Mouse (Mus musculus): ENCODE data around the gene Atp8a2.

The Atp8a2 gene

DNA sequence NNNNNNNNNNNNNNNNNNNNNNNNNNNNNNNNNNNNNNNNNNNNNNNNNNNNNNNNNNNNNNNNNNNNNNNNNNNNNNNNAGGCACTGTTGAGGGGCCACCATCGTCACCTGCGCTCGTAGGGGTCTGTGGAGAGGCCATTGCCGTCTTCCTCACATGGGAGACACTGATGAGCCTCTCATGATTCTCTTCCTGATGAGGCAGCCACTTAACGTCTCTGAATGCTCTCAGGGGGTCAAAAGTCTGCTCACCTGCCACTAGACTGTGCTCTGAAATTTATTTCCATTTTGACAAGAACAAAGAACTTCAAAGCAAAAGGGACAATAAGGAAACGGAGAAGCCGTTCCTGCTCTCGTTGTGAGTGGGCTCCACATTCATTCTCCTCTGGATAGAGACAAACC lies 277.1 kb downstream of the Atp8a2 start:
- CTCF ChIA-PET: no interaction called here

GRCm38 (mm10) chr14:59903484-59904130 lies 293.4 kb downstream of the Atp8a2 start:
- CTCF ChIA-PET: no interaction called here

GRCm38 (mm10) chr14:59893971-59894370 lies 303.0 kb downstream of the Atp8a2 start:
- CTCF ChIA-PET: interaction anchor here (0.7 kb wide), 1 partner anchor 263 kb away, joined by 3 read pairs; no protein-coding TSS in a partner anchor

DNA sequence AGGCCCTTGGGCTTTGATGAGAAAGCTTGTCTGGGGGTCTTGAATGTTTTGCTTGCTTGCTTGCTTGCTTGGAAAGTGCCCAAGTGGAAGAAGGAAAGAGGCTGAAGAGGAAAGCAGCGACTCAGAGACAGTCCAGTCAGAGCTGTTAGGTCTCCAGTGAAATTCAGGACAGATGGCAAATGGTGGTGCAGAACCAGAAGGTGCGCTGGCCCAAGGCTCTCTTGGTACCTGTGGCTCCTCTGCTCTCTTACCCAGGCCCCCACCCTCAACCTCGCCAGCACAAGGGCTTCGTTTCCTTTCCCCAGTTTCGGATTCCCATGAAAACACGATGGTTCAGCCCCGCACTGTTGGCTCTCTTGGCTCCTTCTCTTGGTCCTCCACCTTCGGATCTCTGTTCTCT lies 304.9 kb downstream of the Atp8a2 start:
- CTCF ChIA-PET: no interaction called here

DNA sequence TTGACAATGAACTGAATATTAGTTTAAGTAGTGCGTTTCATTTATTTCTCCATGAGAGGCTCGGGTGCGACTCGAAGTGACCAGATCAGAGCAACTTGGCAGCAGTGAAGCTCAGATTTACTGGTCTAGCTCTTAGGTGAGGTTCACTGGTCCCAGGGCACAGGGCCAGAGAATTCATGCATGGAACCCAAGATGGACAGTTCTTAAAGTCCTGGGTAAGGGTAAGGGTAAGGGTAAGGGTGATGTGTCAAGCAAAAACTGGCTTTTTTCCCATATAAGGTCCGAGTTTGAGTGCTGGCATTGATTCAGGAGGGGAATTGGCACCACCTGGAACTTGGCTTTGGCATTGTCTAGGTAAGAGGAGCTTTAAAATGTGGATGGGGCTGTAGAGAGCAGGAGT lies 305.5 kb downstream of the Atp8a2 start:
- CTCF ChIA-PET: no interaction called here

DNA sequence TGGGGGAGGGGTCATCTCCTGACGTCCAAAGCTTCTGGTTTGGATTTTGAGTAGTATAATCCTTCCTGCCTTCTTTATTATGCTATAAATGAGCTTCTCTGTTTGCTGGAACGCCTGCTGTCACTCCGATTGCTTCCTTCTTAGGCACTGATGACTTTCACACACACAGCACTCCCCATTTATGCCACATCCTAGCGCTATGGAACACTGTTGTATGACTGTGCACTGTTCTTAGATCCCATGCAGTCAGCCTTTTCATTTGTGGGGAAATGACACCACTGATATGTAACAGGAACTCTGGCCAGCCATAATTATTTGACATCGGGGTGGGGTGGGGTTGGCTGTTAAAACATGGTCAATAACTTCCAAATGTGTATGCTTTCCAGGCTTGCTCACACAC lies 306.2 kb downstream of the Atp8a2 start:
- CTCF ChIA-PET: no interaction called here

- CTCF ChIA-PET: no interaction called here
These were observed 306.9 kb downstream of the Atp8a2 start for GRCm38 (mm10) chr14:59890107-59890506.

- CTCF ChIA-PET: no interaction called here
These were observed 308.5 kb downstream of the Atp8a2 start for GRCm38 (mm10) chr14:59888446-59888845.

DNA sequence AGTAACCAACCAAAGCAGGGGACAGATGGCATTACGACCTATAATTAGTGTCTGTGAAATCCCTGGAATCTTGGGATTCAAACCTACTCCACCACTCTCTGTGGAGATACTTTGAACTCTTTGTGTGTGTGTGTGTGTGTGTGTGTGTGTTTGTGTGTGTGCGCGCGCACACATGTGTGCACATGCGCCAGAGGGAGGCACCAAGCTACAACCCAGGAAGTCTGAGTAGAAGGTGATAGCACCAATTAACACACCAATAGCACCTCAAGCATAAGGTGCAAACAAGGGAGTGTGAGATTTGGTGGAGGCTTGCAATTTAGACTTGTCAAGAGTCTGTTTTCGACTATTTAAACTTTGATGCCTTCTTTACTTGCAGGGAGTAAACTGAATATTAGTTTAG lies 308.9 kb downstream of the Atp8a2 start:
- CTCF ChIA-PET: no interaction called here

DNA sequence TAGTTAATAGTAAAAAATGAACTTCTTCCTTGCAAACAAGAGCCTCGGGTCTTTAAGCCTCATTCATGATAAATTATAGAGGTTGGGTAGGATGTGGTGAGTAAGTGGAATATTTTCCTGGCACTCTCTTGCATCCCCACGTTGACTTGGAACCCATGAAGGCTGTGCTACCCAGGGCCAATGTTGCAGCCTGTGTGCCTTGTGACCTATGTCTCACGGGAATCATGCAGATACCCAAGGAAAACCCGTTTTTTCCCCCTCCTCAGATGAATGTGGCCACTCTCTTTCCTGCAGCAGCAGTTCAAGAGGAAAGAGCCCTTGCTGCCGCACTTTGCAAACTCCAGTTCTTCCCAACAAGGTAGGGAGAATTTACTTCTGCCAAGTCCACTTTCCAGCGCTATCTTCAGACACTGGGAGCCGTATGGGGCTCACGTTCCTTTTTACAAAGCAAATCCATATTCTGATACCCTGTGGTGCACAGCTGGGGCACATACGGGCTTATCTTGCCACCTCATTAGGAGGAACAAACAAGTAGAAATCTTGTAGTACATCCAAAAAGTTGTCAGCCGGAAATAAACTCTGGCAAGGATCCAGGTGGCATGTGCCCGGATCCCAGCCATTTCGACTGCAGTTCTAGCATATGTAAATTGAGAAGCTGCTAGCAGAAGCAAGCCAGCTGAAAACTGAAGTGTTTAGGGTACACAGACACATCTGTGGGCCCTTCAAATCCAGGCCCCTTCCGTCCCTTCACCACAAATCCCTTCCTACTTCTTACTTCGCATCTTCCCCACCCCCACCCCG lies 309.7 kb downstream of the Atp8a2 start:
- CTCF ChIA-PET: no interaction called here

DNA sequence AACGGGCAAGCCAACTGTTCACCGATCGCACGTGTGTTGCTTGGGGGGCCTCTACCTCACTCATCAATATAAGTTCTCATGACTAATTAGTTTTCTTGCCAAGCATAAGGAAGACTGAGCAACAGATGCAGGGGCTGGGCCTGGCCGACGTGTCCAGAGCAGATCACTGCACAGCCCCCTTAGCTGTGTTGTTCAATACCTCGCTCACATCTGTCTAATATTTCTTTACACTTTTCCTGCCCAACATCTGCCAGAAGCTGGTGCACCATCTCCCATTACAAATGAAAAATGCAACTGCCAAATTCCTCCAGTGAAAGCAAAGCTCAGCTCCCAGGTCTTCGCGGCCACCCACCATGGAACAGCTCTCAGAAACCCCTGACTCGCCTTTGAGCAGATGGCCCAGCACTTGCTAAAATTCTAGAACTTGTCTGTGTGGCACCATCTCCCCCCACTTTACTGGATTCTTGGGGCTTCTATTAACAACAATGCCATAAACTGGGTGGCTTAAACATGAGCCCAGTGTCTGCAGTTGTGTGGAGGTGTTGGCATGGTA lies 313.4 kb downstream of the Atp8a2 start:
- CTCF ChIA-PET: no interaction called here

DNA sequence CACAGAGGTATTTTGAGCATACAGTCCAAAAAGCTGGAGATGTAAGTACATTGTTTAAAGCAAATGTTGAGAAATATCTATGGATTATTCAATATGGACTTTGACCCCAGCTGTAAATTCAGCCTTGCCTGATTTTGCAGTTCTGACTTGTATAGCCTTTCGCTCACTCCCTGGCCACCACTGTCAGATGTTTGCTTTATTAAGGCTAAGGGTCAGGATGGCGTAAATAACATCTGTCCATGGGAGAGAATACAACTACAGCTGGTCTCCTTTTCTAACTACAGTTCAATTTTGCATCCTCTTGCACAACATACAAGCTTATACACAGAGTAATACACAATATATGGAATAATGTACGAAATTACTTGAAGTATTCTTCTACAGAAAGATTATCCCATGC lies 316.1 kb downstream of the Atp8a2 start:
- CTCF ChIA-PET: no interaction called here

- CTCF ChIA-PET: no interaction called here
These were observed 318.7 kb downstream of the Atp8a2 start for GRCm38 (mm10) chr14:59878248-59878647.

DNA sequence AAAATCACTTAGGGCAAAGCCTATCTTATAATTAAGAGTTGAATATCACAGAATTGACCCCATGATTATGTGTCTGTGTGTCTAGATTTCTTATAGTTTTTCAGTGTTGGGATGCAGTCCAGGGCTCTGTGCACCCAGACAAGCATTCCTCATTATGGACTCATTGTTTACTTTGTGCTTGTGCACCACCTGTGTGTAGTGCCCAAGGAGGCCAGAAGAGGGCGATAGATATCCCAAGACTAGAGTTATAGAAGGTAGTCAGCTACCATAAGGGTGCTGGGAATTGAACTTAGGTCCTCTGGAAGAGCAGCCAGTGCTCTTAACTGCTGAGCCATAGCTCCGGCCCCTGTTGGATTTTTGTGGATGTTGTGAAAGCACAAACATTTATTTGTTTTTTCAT lies 320.5 kb downstream of the Atp8a2 start:
- CTCF ChIA-PET: no interaction called here

DNA sequence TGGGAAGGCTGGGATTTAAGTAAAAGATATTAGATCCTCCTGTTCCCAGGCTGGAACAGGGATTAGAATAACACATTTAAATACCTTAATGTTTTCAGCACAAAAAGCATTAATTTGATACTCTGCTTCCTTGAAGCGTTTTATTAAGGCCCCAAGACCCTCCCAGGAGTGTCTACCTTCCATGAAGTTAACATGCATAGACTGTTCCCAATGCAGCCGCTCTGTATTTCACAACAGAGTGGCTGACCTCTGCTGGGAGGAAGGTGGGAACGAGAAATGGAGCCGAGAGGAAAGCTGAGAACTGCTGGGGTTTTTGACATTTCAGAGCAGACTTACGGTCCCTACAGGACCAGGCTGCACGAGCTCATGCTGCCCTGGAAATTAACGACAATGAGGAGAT lies 328.6 kb downstream of the Atp8a2 start:
- CTCF ChIA-PET: no interaction called here

GRCm38 (mm10) chr14:59867749-59868148 lies 329.2 kb downstream of the Atp8a2 start:
- CTCF ChIA-PET: no interaction called here

DNA sequence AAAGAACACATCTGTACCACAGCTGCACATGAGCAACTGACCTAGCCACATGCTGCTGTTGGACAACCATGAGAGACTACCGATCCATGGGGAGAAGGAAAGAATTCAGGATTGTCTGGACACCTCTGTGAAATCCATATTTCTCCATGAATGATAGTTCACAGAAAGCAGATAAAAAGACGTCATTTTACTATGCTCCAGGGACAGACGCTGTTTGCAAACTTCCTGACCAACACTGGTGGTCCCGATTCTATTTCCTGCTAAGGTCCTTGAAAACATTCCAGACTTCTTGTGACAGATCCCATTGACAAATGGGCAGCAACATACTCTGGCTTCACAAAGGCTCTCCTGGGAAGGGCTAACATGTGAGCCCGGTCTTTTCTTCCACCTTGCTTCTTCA lies 331.0 kb downstream of the Atp8a2 start:
- CTCF ChIA-PET: no interaction called here

- CTCF ChIA-PET: no interaction called here
These were observed 334.6 kb downstream of the Atp8a2 start for GRCm38 (mm10) chr14:59862351-59862750.

- CTCF ChIA-PET: no interaction called here
These were observed 337.1 kb downstream of the Atp8a2 start for GRCm38 (mm10) chr14:59859830-59860229.

DNA sequence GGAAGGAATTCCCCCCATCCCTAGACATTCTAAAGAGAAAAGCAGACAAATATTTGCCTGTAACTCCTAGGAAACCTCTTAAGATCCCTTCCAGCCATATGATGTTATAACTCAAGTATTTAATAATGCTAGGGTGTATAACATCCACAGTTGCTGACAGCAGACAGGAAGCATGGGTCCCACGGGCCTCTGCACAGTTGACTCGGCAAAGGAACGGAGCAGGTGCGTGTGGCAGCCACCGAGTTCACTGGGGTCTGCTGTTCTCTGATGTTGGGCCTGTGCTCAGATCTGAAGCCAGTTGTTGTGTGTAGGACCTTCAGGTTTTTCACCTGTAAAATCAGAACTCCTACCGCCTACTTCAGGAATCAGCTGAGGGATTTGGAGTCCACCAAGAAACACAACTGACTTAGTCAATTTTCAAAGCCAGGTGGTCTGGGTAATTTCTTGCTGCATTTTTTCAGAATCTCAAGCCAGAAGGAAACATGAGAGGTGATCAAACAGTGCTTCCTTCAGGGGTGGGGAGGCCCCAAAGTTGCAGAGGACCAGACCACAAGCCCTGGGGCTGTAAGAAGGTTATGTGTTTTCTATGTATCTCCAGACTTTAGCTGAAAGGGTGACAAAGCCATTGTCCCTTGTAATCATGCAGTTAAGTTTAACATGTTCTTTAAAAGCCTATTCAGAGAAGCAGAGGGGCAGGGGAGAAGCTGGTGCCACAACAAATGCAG lies 338.3 kb downstream of the Atp8a2 start:
- CTCF ChIA-PET: no interaction called here

GRCm38 (mm10) chr14:59853139-59853538 lies 343.8 kb downstream of the Atp8a2 start:
- CTCF ChIA-PET: no interaction called here

GRCm38 (mm10) chr14:59846609-59847375 lies 350.2 kb downstream of the Atp8a2 start:
- CTCF ChIA-PET: no interaction called here
